Mouse (Mus musculus) kidney, adult 2 months (tissue): Measurements from ENCODE around the gene Psg16. TPM values are rescaled to one million over a fixed set of nuclear protein-coding genes. Genes with fewer than 3 reads are reported as not detected.
A peak's percentile ranks its signal among the peaks of the same experiment; 100 is the strongest.

Experiments
- DNase-seq: peaks from one replicate; pipeline ENCODE4 v3.0.0; 2021
- H3K27ac ChIP-seq: fragments of 200-500 bp; 2 replicates; pipeline ENCODE4 v1.5.1; 2012; ENCODE audit warnings: low read depth, low read length, control low read depth, inconsistent platforms; ENCODE audit not compliant: insufficient read depth
- H3K27me3 ChIP-seq: fragments of 200-500 bp; replicated peaks from 2 replicates; pipeline ENCODE4 v1.6.1; 2012; ENCODE audit warnings: mild to moderate bottlenecking, moderate library complexity, low read length, inconsistent platforms; ENCODE audit not compliant: control insufficient read depth, insufficient read depth
- H3K36me3 ChIP-seq: fragments of 200-500 bp; 2 replicates; pipeline ENCODE4 v1.6.1; 2012; ENCODE audit warnings: mild to moderate bottlenecking, moderate library complexity, low read length, inconsistent platforms; ENCODE audit not compliant: control insufficient read depth, insufficient read depth
- H3K4me1 ChIP-seq: fragments of 200-500 bp; 2 replicates; pipeline ENCODE4 v1.6.1; 2011; ENCODE audit warnings: low read length; ENCODE audit not compliant: control insufficient read depth, insufficient read depth
- H3K4me3 ChIP-seq: fragments of 200-500 bp; 2 replicates; pipeline ENCODE4 v1.5.1; 2011; ENCODE audit warnings: mild to moderate bottlenecking, low read depth, low read length, control low read depth; ENCODE audit not compliant: insufficient read depth
- CTCF ChIP-seq: fragments of 200-500 bp; conservative IDR thresholded peaks from 2 replicates; pipeline ENCODE4 v1.5.1; 2011; ENCODE audit warnings: low read depth, mild to moderate bottlenecking, control low read depth, low read length, moderate library complexity, mixed read lengths; ENCODE audit not compliant: insufficient read depth, insufficient read length
- POLR2A ChIP-seq: fragments of 200-500 bp; IDR thresholded peaks from one replicate; pipeline ENCODE4 v1.6.1; 2011; ENCODE audit warnings: low read depth, low read length, control low read depth
- WGBS: fragments of 180-500 bp; shearing (Covaris S2); methylation state at CpG from one replicate; pipeline ENCODE4 v1.1.7; 2018; 5-methylcytosine and 5-hydroxymethylcytosine counted together
- polyA plus RNA-seq: library from polyadenylated mRNA; depleted of rRNA; stranded (reverse); fragments of >200 nt; gene quantifications from 2 replicates; pipeline ENCODE4 v1.2.3, GENCODE M21; 2012; rRNA removed

The Psg16 gene
- polyA plus RNA-seq, 1 experiment, result 0.05 TPM

DNA sequence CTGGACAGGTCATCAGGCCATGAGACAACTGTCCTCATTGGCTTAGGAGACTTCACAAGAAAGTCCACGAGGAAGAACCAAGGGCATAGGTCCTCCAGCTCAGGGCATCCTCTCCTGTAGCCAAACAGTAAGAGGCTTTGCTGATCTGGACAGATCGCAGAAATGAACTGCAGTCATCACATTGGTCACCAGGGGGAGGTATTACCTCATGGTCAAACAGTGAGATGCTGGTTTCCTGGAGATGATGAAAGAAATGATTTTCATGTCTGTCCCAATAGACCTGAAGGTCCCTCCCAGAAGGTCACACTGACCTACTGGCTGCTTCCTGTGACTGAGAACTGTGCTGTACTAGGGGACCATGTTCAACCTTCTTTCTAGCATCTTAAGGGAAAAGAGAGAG, 81.8 kb downstream of the Psg16 start:
- peaks cover 17% of the 10 kb centered on the region for H3K4me1 ChIP-seq
- no peak overlapping the region for H3K4me3 ChIP-seq
- peak; percentile 86 for DNase-seq
- no peak overlapping the region for H3K27ac ChIP-seq
- no peaks in the 10 kb centered on the region for H3K36me3 ChIP-seq
- no peaks in the 10 kb centered on the region for H3K27me3 ChIP-seq
- 27% methylated on average over 2 of the region's 2 CpGs for whole genome bisulfite sequencing
- TF ChIP-seq CTCF (peak; percentile 52), POLR2A (no peak)

- Histone ChIP-seq H3K27ac (peak overlapping the region; percentile 59), H3K4me3 (no peak overlapping the region), H3K4me1 (peaks cover 17% of the 10 kb centered on the region), H3K36me3 (no peaks in the 10 kb centered on the region), H3K27me3 (no peaks in the 10 kb centered on the region)
- peak; percentile 88 for DNase-seq
- 44% methylated on average over 3 of the region's 3 CpGs for WGBS
- no peak for TF ChIP-seq CTCF
- TF ChIP-seq POLR2A, result no peak
Measured at GRCm38 (mm10) chr7:17156885-17157677, 83.2 kb downstream of the Psg16 start.

DNA sequence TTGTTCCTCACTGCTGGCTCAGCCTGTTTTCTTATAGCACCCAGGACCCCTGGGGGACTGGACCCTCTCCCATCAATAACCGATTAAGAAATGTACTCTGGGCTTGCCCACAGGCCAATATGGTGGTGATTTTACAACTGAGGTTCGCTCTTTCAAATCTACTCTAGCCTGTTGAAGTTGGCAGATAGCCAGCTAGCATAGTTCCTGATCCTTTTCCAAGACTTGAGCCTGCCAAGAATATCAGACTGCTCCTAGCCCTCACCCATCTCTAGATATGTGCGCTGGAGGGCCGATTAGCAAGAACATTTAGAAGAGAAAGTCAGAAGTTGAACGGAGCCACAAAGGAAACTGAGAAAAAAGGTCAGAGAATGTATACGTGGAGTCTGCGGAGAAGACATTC, 85.2 kb downstream of the Psg16 start:
- H3K4me3 ChIP-seq, result no peak overlapping the region
- no peaks in the 10 kb centered on the region for H3K27me3 ChIP-seq
- peak; percentile 75 for DNase-seq
- no peak for TF ChIP-seq POLR2A
- TF ChIP-seq CTCF, result no peak
- H3K36me3 ChIP-seq, result no peaks in the 10 kb centered on the region
- peaks cover 17% of the 10 kb centered on the region for H3K4me1 ChIP-seq
- WGBS, result 53% methylated on average over 7 of the region's 7 CpGs
- no peak overlapping the region for H3K27ac ChIP-seq

GRCm38 (mm10) chr7:17171827-17172226, 98.0 kb downstream of the Psg16 start:
- no peaks in the 10 kb centered on the region for H3K4me1 ChIP-seq
- H3K27me3 ChIP-seq, result no peaks in the 10 kb centered on the region
- TF ChIP-seq POLR2A (no peak), CTCF (no peak)
- no peaks in the 10 kb centered on the region for H3K36me3 ChIP-seq
- WGBS, result 85% methylated on average over 4 of the region's 4 CpGs
- no peak for DNase-seq
- H3K4me3 ChIP-seq, result no peak overlapping the region
- no peak overlapping the region for H3K27ac ChIP-seq

Other genes with a start within 250 kb of the Psg16 start
- 18.3 and 23.3 TPM in 2 replicates for gene Prkd2, start 231.1 kb upstream of the Psg16 start, polyA plus RNA-seq
- gene Dact3, start 198.7 kb upstream of the Psg16 start, polyA plus RNA-seq, result 5.5 and 7.5 TPM in 2 replicates
- gene Gng8, start 182.3 kb upstream of the Psg16 start, polyA plus RNA-seq, result 3.6 and 3.7 TPM in 2 replicates
- 4.0 and 5.0 TPM in 2 replicates for gene Ptgir, start 167.6 kb upstream of the Psg16 start, polyA plus RNA-seq
- gene Calm3, start 149.9 kb upstream of the Psg16 start, polyA plus RNA-seq, result 305 and 325 TPM in 2 replicates
- 3.6 and 4.0 TPM in 2 replicates for gene Pnmal2, start 129.4 kb upstream of the Psg16 start, polyA plus RNA-seq
- 0.01 and 0.06 TPM in 2 replicates for gene Pnmal1, start 114.4 kb upstream of the Psg16 start, polyA plus RNA-seq
- gene Gm42372, start 91.0 kb upstream of the Psg16 start, polyA plus RNA-seq, result 0.08 TPM in 1 of 2 replicates, not detected in the other
- 0.81 and 1.0 TPM in 2 replicates for gene Ccdc8, start 81.3 kb upstream of the Psg16 start, polyA plus RNA-seq
- 199 and 226 TPM in 2 replicates for gene Ppp5c, start 46.1 kb upstream of the Psg16 start, polyA plus RNA-seq
- gene Hif3a, start 11.6 kb upstream of the Psg16 start, polyA plus RNA-seq, result 0.92 and 0.95 TPM in 2 replicates
- 0.11 and 0.14 TPM in 2 replicates for gene Ceacam3, start 76.2 kb downstream of the Psg16 start, polyA plus RNA-seq
- not detected in 2 replicates for gene Psg29, start 129.4 kb downstream of the Psg16 start, polyA plus RNA-seq